ENCODE assay signal across 8 mouse cellular contexts in genomic region chr3:135212658-135213350, GRCm38 (mm10). TPM values are rescaled to one million over a fixed set of nuclear protein-coding genes. Genes with fewer than 3 reads are reported as not detected.
DNase-seq lines count a peak whose midpoint lies in the region; ATAC-seq and TF ChIP-seq lines count a peak whose summit lies in the region.

No protein-coding gene starts in this region.

- H3K4me1 ChIP-seq in heart, embryonic 15.5 days (replicated peaks) = peaks cover 15% of the 10 kb centered on the region
- H3K4me1 ChIP-seq in ES-E14 (ENCODE audit: control insufficient read depth in 2 of 2, insufficient read depth in 2 of 2, low read length in 2 of 2, poor library complexity in 1 of 2) = peaks cover 3 to 4% of the 10 kb centered on the region in 2 experiments; a peak in 2 of 4 replicates
- 0 out of 2 replicates have a peak, but pooled peaks cover 4% of the 10 kb centered on the region for H3K4me1 ChIP-seq in forebrain, embryonic 11.5 days (replicated peaks; ENCODE audit: control insufficient read depth, insufficient read depth, low read length)
- peaks cover 19% of the 10 kb centered on the region for H3K4me1 ChIP-seq in liver, embryonic 13.5 days (replicated peaks)

- intact Hi-C loops in left cerebral cortex, postnatal 36 days (cut with DNase I) = no loop called here

- ATAC-seq in heart, embryonic 15.5 days (replicated peaks; ENCODE audit: insufficient number of reproducible peaks, insufficient read depth, low FRiP score, low read depth) = 0 out of 2 replicates have a peak, but pooled peaks have one; percentile 12
- peak; percentile 34 for ATAC-seq in forebrain, embryonic 11.5 days (replicated peaks; ENCODE audit: low FRiP score)
- peak; percentile 77 for ATAC-seq in liver, embryonic 13.5 days (ENCODE audit: low read depth)

- peaks cover 17% of the 10 kb centered on the region for H3K36me3 ChIP-seq in heart, embryonic 15.5 days
- H3K36me3 ChIP-seq in ES-E14 (ENCODE audit: control insufficient read depth, insufficient read depth, low read length, poor library complexity, severe bottlenecking) = peaks cover 10% of the 10 kb centered on the region
- peaks cover 12% of the 10 kb centered on the region; the same call in 1 of the 2 replicates for H3K36me3 ChIP-seq in forebrain, embryonic 11.5 days (ENCODE audit: control insufficient read depth, insufficient read depth, low read length)
- H3K36me3 ChIP-seq in liver, embryonic 13.5 days = peaks cover 27% of the 10 kb centered on the region

- H3K4me3 ChIP-seq in heart, embryonic 15.5 days = peak overlapping the region; percentile 99
- peak overlapping the region; percentile 93 to 99 for H3K4me3 ChIP-seq in ES-E14 (ENCODE audit: insufficient read depth in 1 of 2, low read depth in 1 of 2, low read length in 2 of 2, poor library complexity in 1 of 2, severe bottlenecking in 1 of 2)
- peak overlapping the region; percentile 76 for H3K4me3 ChIP-seq in forebrain, embryonic 11.5 days (ENCODE audit: low read depth, low read length)
- H3K4me3 ChIP-seq in liver, embryonic 13.5 days (replicated peaks) = peak overlapping the region; percentile 97

- H3K4me2 ChIP-seq in heart, embryonic 15.5 days = peak overlapping the region; percentile 83
- peak overlapping the region; percentile 79 for H3K4me2 ChIP-seq in forebrain, embryonic 11.5 days (ENCODE audit: low read depth, low read length, severe bottlenecking)
- peak overlapping the region; percentile 78 for H3K4me2 ChIP-seq in liver, embryonic 13.5 days

- DNase-seq in heart, adult 8-10 months (ENCODE audit: low spot score) = no peak
- DNase-seq in ES-E14 (ENCODE audit: low read depth, low spot score) = no peak
- DNase-seq in forebrain, embryonic 11.5 days (ENCODE audit: low spot score) = no peak
- peak; percentile 9 for DNase-seq in liver, embryonic 13.5 days
- DNase-seq in ovary, postnatal 10 days (ENCODE audit: low spot score) = no peak
- no peak for DNase-seq in left cerebral cortex, postnatal 36 days (ENCODE audit: low spot score in 2 of 2)
- DNase-seq in testis, postnatal 10 days (ENCODE audit: low spot score) = no peak

- no peaks in the 10 kb centered on the region for H3K27me3 ChIP-seq in heart, embryonic 15.5 days
- no peaks in the 10 kb centered on the region for H3K27me3 ChIP-seq in forebrain, embryonic 11.5 days (ENCODE audit: control insufficient read depth, insufficient read depth, low read length)
- no peaks in the 10 kb centered on the region for H3K27me3 ChIP-seq in liver, embryonic 13.5 days

- in situ Hi-C loops in ES-E14 (cut with MboI; ENCODE audit: low sequenced_read_pairs in 2 of 2, unreplicated experiment in 2 of 2) = loop anchor here in 1 of 2 experiments (25.0 kb wide), 1 partner anchor 501 kb away; no protein-coding TSS in a partner anchor

- peak overlapping the region; percentile 74 for H3K9ac ChIP-seq in heart, embryonic 15.5 days
- peak overlapping the region; percentile 97 for H3K9ac ChIP-seq in ES-E14 (ENCODE audit: insufficient read depth, low read depth, low read length, poor library complexity, severe bottlenecking)
- H3K9ac ChIP-seq in forebrain, embryonic 11.5 days (ENCODE audit: low read length) = peak overlapping the region; percentile 89
- peak overlapping the region; percentile 93 for H3K9ac ChIP-seq in liver, embryonic 13.5 days

- no peaks in the 10 kb centered on the region for H3K9me3 ChIP-seq in heart, embryonic 15.5 days (replicated peaks)
- no peaks in the 10 kb centered on the region for H3K9me3 ChIP-seq in ES-E14 (ENCODE audit: control insufficient read depth, insufficient read depth, low read depth, low read length)
- H3K9me3 ChIP-seq in forebrain, embryonic 11.5 days (ENCODE audit: control insufficient read depth, low read length) = no peaks in the 10 kb centered on the region
- no peaks in the 10 kb centered on the region for H3K9me3 ChIP-seq in liver, embryonic 13.5 days (replicated peaks)

- under 1% methylated on average over 26 of the region's 26 CpGs for WGBS in heart, embryonic 15.5 days
- WGBS in forebrain, embryonic 11.5 days = under 1% methylated on average over 26 of the region's 26 CpGs
- under 1% methylated on average over 26 of the region's 26 CpGs for WGBS in liver, embryonic 13.5 days (ENCODE audit: insufficient replicate concordance)

- 0 out of 2 replicates have a peak overlapping the region, but pooled peaks have one; percentile 77 for H3K27ac ChIP-seq in heart, embryonic 15.5 days
- no peak overlapping the region for H3K27ac ChIP-seq in ES-E14 (ENCODE audit: insufficient read depth, low read depth, low read length, poor library complexity, severe bottlenecking)
- H3K27ac ChIP-seq in forebrain, embryonic 11.5 days (ENCODE audit: low read depth, low read length) = no peak overlapping the region
- peak overlapping the region; percentile 80 for H3K27ac ChIP-seq in liver, embryonic 13.5 days

TF ChIP-seq in ES-E14, 5 proteins besides CTCF, POLR2A, EP300 and RAD21:
- TF ChIP-seq CHD2 (IDR thresholded peaks at IDR 0.05; ENCODE audit: low read depth, low read length) = no peak; the same call in 1 of the 2 replicates
- TF ChIP-seq HCFC1 (IDR thresholded peaks at IDR 0.05; ENCODE audit: borderline replicate concordance, insufficient read depth, low read length) = no peak
- no peak for TF ChIP-seq ZNF384 (IDR thresholded peaks at IDR 0.05; ENCODE audit: low read depth, low read length)
- no peak for TF ChIP-seq MAFK (IDR thresholded peaks at IDR 0.05; ENCODE audit: insufficient read depth, low read depth, low read length)
- TF ChIP-seq ZC3H11A (IDR thresholded peaks at IDR 0.05; ENCODE audit: borderline replicate concordance, low read depth, low read length) = no peak

RNA-seq across cellular contexts. Expression of gene Cenpe, which starts 0.5 kb away (rescaled TPM):
- 14.7 and 15.2 TPM in 2 replicates for polyA plus RNA-seq in heart, embryonic 15.5 days (2015; fragmentation: Nextera tagmentation; extraction: Ambion mirVana)
- 1 to 10 TPM in 2 of 4 experiments, under 1 TPM in 2; 0.69 to 1.9 (median 1.3) TPM for total RNA-seq in heart, adult 8-10 months (2022)
- 30.0 and 30.8 TPM in 2 replicates for total RNA-seq in ES-E14 (2012; rRNA removed)
- 51.3 and 57.3 TPM in 2 replicates for polyA plus RNA-seq in forebrain, embryonic 11.5 days (2014; fragmentation: Nextera tagmentation; extraction: Ambion mirVana)
- 20.7 and 26.1 TPM in 2 replicates for polyA plus RNA-seq in liver, embryonic 13.5 days (2015; fragmentation: Nextera tagmentation; extraction: Ambion mirVana)
- 1 to 10 TPM in 1 of 2 experiments, under 1 TPM in 1; 1.00 to 1.5 TPM for total RNA-seq in left cerebral cortex, postnatal 36 days (2021)

Comparison
In these comparisons a context has a peak if more than half of its experiments do, and no peak if none do; other contexts are left out.
1. ATAC-seq: peak in every context shown above with its lines; median percentile 77 in liver, embryonic 13.5 days; 34 in forebrain, embryonic 11.5 days; 12 in heart, embryonic 15.5 days.
2. H3K27ac ChIP-seq: peak in heart, embryonic 15.5 days (single experiment) and liver, embryonic 13.5 days (single experiment); none in ES-E14 (single experiment) and forebrain, embryonic 11.5 days (single experiment).
3. RNA of gene Cenpe, which starts 0.5 kb away (total RNA-seq): 30.0 to 30.8 TPM in ES-E14; 0.69 to 1.9 TPM in heart, adult 8-10 months and 1.00 to 1.5 TPM in left cerebral cortex, postnatal 36 days; every median in the first group is over 10 times any median in the second.
4. Peak in every context shown above with its lines, with median percentiles within 50 percentile points of each other: H3K4me2 ChIP-seq, H3K4me3 ChIP-seq and H3K9ac ChIP-seq.